Mouse (Mus musculus) small intestine, adult 2 months (tissue): ENCODE measurements around the gene Ssr1. TPM values are rescaled to one million over a fixed set of nuclear protein-coding genes. Genes with fewer than 3 reads are reported as not detected.

ENCODE experiments used
- H3K27ac ChIP-seq: fragments of 200-500 bp; 2 replicates; pipeline ENCODE4 v1.5.1; 2012; ENCODE audit warnings: low read depth, low read length, control low read depth, inconsistent platforms; ENCODE audit not compliant: insufficient read depth
- H3K27me3 ChIP-seq: fragments of 200-500 bp; 2 replicates; pipeline ENCODE4 v1.6.1; 2012; ENCODE audit warnings: mild to moderate bottlenecking, moderate library complexity, low read length, inconsistent platforms; ENCODE audit not compliant: control insufficient read depth, insufficient read depth
- H3K36me3 ChIP-seq: fragments of 200-500 bp; 2 replicates; pipeline ENCODE4 v1.6.1; 2012; ENCODE audit warnings: mild to moderate bottlenecking, low read length, control low read depth, inconsistent platforms; ENCODE audit not compliant: control insufficient read depth, insufficient read depth
- H3K4me1 ChIP-seq: fragments of 200-500 bp; 2 replicates; pipeline ENCODE4 v1.6.1; 2012; ENCODE audit warnings: low read length, inconsistent platforms, mixed read lengths; ENCODE audit not compliant: control insufficient read depth, insufficient read depth, insufficient read length
- H3K4me3 ChIP-seq: fragments of 200-500 bp; 2 replicates; pipeline ENCODE4 v1.5.1; 2012; ENCODE audit warnings: low read depth, mild to moderate bottlenecking, control low read depth, inconsistent platforms, low read length, moderate library complexity
- CTCF ChIP-seq: fragments of 200-500 bp; IDR thresholded peaks from 2 replicates; pipeline ENCODE4 v1.5.1; 2012; ENCODE audit warnings: low read depth, mild to moderate bottlenecking, control low read depth, inconsistent platforms, low read length, moderate library complexity, mixed read lengths; ENCODE audit not compliant: insufficient replicate concordance, insufficient read length; ENCODE audit errors: extremely low read depth
- POLR2A ChIP-seq: fragments of 200-500 bp; IDR thresholded peaks from 2 replicates; pipeline ENCODE4 v1.6.1; 2012; ENCODE audit warnings: low read depth, mild to moderate bottlenecking, control low read depth, inconsistent platforms, low read length, moderate library complexity
- WGBS: fragments of 180-500 bp; shearing (Covaris S2); methylation state at CpG from one replicate; pipeline ENCODE4 v1.1.7; 2018; 5-methylcytosine and 5-hydroxymethylcytosine counted together
- polyA plus RNA-seq: library from polyadenylated mRNA; depleted of rRNA; stranded (reverse); fragments of >200 nt; gene quantifications from 2 replicates; pipeline ENCODE4 v1.2.3, GENCODE M21; 2012

The Ssr1 gene
- polyA plus RNA-seq, 1 experiment, result 3.0 TPM

DNA sequence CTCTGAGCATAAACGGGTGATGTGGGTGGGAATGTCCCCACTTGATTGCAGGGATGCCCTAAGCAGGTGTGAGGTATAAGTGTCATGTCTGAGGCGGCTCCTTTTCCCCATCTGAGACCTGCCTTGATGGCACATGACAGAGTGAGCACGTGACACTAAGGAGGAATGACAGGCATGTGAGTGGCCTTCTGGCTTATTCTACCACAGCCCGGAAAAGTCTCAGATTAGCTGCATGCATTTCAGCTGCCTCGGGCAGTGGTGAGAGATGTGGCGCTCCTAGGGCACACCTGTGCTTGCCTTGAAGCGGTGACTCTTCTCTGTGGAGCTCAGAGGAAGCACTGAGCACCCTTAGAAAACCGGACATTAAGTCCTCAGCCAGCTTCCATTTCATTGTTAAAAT lies 48.6 kb downstream of the Ssr1 start:
- H3K4me1 ChIP-seq, result peaks cover 9% of the 10 kb centered on the region; the same call in 1 of the 2 replicates
- H3K27me3 ChIP-seq, result no peaks in the 10 kb centered on the region
- H3K27ac ChIP-seq, result no peak overlapping the region
- 83% methylated on average over 8 of the region's 8 CpGs for WGBS
- no peak for TF ChIP-seq CTCF
- no peak for TF ChIP-seq POLR2A
- peaks cover 55% of the 10 kb centered on the region for H3K36me3 ChIP-seq
- no peak overlapping the region for H3K4me3 ChIP-seq

DNA sequence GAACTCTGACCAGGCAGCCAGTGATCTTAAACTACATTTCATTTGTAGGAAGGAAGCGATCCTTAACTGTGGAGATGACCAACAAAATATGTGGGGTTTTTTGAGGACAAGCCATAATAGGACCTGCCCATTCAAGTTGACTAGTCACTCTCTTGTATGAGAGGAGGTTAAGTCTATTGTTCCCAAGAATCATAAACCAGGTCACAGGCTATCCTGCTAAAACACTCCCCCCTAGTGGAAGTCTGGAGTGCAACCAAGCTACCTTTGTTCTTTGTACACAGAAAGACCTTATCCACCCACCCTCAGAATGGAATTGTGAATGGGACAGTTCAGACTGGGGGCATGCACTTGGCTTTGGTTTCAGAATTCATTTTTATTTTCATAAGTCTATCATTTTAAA lies 49.7 kb downstream of the Ssr1 start:
- H3K4me3 ChIP-seq, result no peak overlapping the region
- no peaks in the 10 kb centered on the region for H3K27me3 ChIP-seq
- H3K36me3 ChIP-seq, result peaks cover 46% of the 10 kb centered on the region
- WGBS, result 44% methylated on average over 1 of the region's 1 CpGs
- peaks cover 15% of the 10 kb centered on the region; the same call in 1 of the 2 replicates for H3K4me1 ChIP-seq
- no peak overlapping the region for H3K27ac ChIP-seq
- no peak for TF ChIP-seq POLR2A
- TF ChIP-seq CTCF, result no peak

DNA sequence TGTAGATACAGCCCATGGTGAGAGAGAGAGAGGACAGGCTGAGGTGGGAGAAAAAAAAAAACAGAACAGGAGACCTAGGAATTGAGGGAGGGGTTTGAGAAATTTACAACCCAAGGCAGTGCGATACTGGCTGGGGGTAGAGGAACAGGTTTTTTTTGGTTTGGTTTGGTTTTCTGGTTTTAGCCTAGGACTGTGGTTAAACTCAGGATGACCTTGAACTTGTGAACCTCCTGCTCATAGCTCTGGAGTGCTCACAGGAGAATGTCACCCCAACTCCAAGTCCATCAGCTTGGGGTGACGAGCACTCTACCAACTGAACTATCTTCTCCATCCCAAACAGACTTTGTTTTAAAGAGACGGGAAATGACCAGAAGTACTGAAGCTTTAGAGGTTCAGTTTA lies 50.6 kb downstream of the Ssr1 start:
- H3K27ac ChIP-seq, result no peak overlapping the region

DNA sequence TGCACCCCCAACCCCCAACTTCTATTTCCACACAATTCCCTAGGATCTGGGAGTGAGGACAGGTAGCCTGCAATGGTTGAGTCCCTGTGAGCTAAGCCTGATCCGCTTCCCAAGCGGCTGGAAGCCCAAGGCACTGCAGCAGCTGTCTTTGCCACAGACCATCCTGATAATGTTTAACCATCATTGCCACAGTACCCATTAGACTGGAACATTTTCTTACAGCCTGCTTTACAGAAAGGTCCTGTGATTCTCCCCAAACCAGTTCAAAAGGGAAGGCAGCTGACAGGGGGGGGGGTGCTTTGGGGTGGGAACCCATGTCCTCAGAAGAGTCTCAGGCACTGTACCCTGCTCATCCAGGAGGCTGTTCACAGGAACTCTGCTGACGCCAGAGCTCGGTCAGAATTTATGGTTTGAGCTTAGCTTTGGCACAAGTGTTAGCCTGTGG lies 51.1 kb downstream of the Ssr1 start:
- H3K36me3 ChIP-seq, result peaks cover 35% of the 10 kb centered on the region
- TF ChIP-seq CTCF (no peak), POLR2A (no peak)
- no peaks in the 10 kb centered on the region for H3K27me3 ChIP-seq
- peaks cover 15% of the 10 kb centered on the region; the same call in 1 of the 2 replicates for H3K4me1 ChIP-seq
- H3K27ac ChIP-seq, result no peak overlapping the region
- H3K4me3 ChIP-seq, result no peak overlapping the region
- WGBS, result 62% methylated on average over 4 of the region's 4 CpGs

More for the DNA sequence above, 50.6 kb downstream of the Ssr1 start:
- Histone ChIP-seq H3K4me3 (no peak overlapping the region), H3K36me3 (peaks cover 39% of the 10 kb centered on the region), H3K27me3 (no peaks in the 10 kb centered on the region), H3K4me1 (peaks cover 15% of the 10 kb centered on the region; the same call in 1 of the 2 replicates)
- no peak for TF ChIP-seq POLR2A
- no peak for TF ChIP-seq CTCF
- WGBS, result 91% methylated on average over 3 of the region's 3 CpGs

DNA sequence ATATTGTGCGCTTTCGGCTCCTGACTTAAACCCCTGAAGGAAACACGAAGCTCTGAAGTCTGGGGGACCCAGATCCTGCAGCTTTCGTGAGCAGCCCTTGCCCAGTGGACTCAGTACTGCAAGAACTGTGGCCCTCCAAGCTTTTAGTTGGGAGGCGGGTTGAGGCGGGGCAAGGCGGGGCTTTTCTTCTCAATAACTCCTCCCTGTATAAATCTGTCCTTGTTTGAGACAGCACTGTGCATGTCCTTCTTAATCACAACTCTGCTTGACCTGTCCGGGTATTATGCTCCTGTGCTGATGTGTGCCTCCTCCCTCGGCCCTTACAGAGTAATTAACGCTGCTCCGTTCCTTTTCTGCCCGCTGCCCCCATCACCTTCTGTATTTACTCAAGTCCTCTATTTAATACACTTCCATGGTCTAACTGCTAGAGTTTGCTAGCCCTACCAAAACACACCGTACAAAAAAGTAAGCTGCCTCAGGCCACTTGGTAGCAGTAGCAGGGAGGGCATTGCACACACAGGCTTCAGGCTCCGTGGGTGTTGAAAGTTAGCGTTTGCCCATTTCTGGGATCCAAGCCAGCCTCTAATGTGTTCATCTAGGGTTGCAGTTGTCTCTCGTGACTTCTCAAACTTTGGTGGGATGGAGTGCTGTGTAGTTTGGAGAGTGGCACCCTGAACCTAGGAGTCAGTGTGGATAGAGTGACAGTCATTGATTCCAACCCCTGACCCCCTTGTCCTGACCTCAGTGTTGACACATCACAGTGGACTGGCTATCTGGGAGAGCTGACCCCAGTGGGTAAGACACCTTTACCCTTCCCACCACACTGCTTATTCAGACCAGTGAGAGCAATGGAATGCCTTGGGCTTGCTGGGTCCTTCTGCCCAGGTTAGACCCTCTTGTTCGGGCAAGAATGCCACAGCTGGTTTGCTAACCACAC lies 51.8 kb downstream of the Ssr1 start:
- 62% methylated on average over 17 of the region's 17 CpGs for WGBS
- H3K27me3 ChIP-seq, result no peaks in the 10 kb centered on the region
- H3K27ac ChIP-seq, result no peak overlapping the region
- no peak overlapping the region for H3K4me3 ChIP-seq
- TF ChIP-seq POLR2A (no peak), CTCF (no peak)
- peaks cover 15% of the 10 kb centered on the region; the same call in 1 of the 2 replicates for H3K4me1 ChIP-seq
- peaks cover 28% of the 10 kb centered on the region for H3K36me3 ChIP-seq

DNA sequence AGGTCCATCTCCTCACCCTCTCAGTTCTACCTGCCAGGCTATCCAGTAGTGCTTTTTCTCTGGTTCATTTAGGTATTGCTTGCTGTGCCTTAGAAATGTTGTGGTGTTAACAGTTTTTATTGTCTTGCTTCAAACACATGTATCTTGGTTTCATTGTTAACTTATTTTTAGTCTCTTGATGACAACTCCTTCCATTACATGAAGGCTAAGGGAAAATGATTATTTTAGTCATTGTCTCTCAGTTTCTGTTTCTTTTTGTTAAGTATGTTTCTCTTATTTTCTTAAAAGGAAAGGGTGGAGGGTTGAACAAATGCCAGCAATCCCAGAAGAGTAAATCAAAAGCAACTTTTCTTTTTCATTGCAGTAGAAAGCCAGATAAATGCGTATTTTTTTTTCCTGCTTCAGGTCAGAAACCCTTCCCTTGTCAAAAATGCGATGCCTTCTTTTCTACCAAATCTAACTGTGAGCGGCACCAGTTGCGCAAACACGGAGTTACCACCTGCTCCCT lies 52.8 kb downstream of the Ssr1 start:
- 82% methylated on average over 5 of the region's 5 CpGs for WGBS
- no peak for TF ChIP-seq POLR2A
- TF ChIP-seq CTCF, result no peak
- no peak overlapping the region for H3K4me3 ChIP-seq
- H3K27ac ChIP-seq, result no peak overlapping the region
- H3K27me3 ChIP-seq, result no peaks in the 10 kb centered on the region
- peaks cover 15% of the 10 kb centered on the region; the same call in 1 of the 2 replicates for H3K4me1 ChIP-seq
- H3K36me3 ChIP-seq, result peaks cover 29% of the 10 kb centered on the region

DNA sequence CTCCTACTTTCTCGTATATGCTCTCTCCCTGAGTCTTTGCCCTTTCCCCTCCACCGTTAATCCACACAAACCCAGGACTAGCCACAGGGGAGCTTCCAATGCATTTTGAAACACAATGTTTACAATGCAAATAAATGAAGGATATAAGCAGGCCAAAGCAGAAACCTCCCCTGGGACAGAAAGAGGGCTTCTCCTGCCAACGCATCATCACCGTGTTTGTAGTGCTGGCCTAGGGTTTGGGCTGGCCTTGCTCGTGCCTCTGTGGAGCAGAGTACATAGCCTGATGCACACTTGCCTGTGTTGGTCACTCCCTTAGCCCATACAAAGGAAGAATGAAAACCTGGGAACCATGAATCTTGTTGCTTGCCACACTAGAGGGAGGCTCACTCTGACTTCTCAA lies 53.4 kb downstream of the Ssr1 start:
- Histone ChIP-seq H3K27ac (peak overlapping the region; percentile 43; the same call in 1 of the 2 replicates), H3K36me3 (peaks cover 32% of the 10 kb centered on the region), H3K4me1 (peaks cover 15% of the 10 kb centered on the region; the same call in 1 of the 2 replicates), H3K27me3 (no peaks in the 10 kb centered on the region), H3K4me3 (no peak overlapping the region)
- WGBS, result 55% methylated on average over 5 of the region's 5 CpGs
- TF ChIP-seq POLR2A (no peak), CTCF (no peak)
